Mouse (Mus musculus) neural tube, embryonic 14.5 days (tissue): ENCODE measurements around the gene Gm20388. TPM values are rescaled to one million over a fixed set of nuclear protein-coding genes. Genes with fewer than 3 reads are reported as not detected.

Experiments used
- ATAC-seq: fragments of 200-750 bp; cut with Nextera tagmentation; 2 replicates; pipeline ENCODE4 v1.8.0; 2017; ENCODE audit warnings: low read depth, mild to moderate bottlenecking, moderate TSS enrichment, moderate library complexity
- H3K27ac ChIP-seq: fragments of 300-500 bp; sonication (generic); 2 replicates; pipeline ENCODE4 v1.5.1; 2014; ENCODE audit warnings: low read depth, mild to moderate bottlenecking, control low read depth, low read length, moderate library complexity, mixed read lengths
- H3K27me3 ChIP-seq: fragments of 300-500 bp; sonication (generic); 2 replicates; pipeline ENCODE4 v1.6.1; 2014; ENCODE audit warnings: low read length; ENCODE audit not compliant: control insufficient read depth, insufficient read depth
- H3K36me3 ChIP-seq: fragments of 300-500 bp; sonication (generic); 2 replicates; pipeline ENCODE4 v1.6.1; 2014; ENCODE audit warnings: low read length, mixed read lengths; ENCODE audit not compliant: control insufficient read depth, insufficient read depth
- H3K4me1 ChIP-seq: fragments of 300-500 bp; sonication (generic); 2 replicates; pipeline ENCODE4 v1.6.1; 2014; ENCODE audit warnings: low read length; ENCODE audit not compliant: control insufficient read depth, insufficient read depth
- H3K4me2 ChIP-seq: fragments of 300-500 bp; sonication (generic); 2 replicates; pipeline ENCODE4 v1.6.1; 2014; ENCODE audit warnings: mild to moderate bottlenecking, low read depth, low read length, control low read depth
- H3K4me3 ChIP-seq: fragments of 300-500 bp; sonication (generic); 2 replicates; pipeline ENCODE4 v1.5.1; 2014; ENCODE audit warnings: low read depth, low read length, control low read depth, mixed read lengths
- H3K9ac ChIP-seq: fragments of 300-500 bp; sonication (generic); replicated peaks from 2 replicates; pipeline ENCODE4 v1.6.1; 2014; ENCODE audit warnings: low read depth, mild to moderate bottlenecking, control low read depth, low read length, mixed read lengths
- H3K9me3 ChIP-seq: fragments of 300-500 bp; sonication (generic); 2 replicates; pipeline ENCODE4 v1.6.1; 2016; ENCODE audit warnings: low read length; ENCODE audit not compliant: control insufficient read depth
- WGBS: fragments of 180-500 bp; shearing (Covaris S2); extraction: QIAGEN DNeasy Blood & Tissue Kit; methylation state at CpG from one replicate; pipeline ENCODE4 v1.1.7; 2014; 5-methylcytosine and 5-hydroxymethylcytosine counted together
- polyA plus RNA-seq: library from polyadenylated mRNA; unstranded; fragments of >200 nt; fragmentation: Nextera tagmentation; extraction: Ambion mirVana; gene quantifications from 2 replicates; pipeline ENCODE4 v1.2.1, GENCODE M21; 2014

Gm20388 gene
- polyA plus RNA-seq, 1 experiment from 2014 or later = 10.3 TPM

DNA sequence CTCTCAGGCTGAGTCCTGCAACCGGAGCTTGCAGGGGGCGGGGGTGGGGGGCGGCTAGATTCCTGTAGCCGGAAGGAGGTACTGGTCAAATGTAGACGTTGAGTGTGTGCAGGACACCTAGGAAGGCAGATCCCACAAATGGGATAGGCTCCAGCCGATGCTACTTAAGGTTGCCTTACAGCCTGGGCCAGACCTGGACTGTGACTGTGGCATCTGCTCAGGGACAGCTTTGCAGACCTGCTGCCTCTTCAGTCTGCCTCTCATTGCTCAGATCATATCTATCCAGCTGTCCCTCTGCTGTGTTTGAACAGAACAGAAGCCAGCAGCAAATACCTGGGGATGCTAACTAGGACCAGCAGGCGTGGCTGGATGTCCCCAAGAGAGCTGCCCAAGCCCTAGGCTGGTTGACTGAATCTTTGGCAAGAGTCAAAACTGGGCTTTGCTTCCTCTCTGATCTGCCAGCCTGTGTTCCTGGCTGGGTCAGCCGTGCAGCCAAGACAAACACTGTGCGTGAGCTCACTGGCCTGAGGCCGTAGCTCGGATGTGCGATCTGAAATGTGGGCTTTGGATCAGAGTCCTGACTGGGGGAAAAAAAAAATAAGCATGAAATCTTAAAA is 3850.7 kb downstream of the Gm20388 start:
- Histone ChIP-seq H3K9ac (no peak overlapping the region), H3K9me3 (no peaks in the 10 kb centered on the region), H3K4me3 (no peak overlapping the region), H3K27me3 (no peaks in the 10 kb centered on the region), H3K4me2 (no peak overlapping the region), H3K27ac (no peak overlapping the region), H3K4me1 (peaks cover 13% of the 10 kb centered on the region; the same call in 1 of the 2 replicates), H3K36me3 (no peaks in the 10 kb centered on the region)
- 41% methylated on average over 12 of the region's 12 CpGs for WGBS
- no peak for ATAC-seq

GRCm38 (mm10) chr8:123761883-123762270 is 3851.2 kb downstream of the Gm20388 start:
- H3K4me1 ChIP-seq = peaks cover 13% of the 10 kb centered on the region; the same call in 1 of the 2 replicates
- WGBS = 17% methylated on average over 4 of the region's 4 CpGs

GRCm38 (mm10) chr8:123763355-123763754 is 3852.7 kb downstream of the Gm20388 start:
- no peaks in the 10 kb centered on the region for H3K27me3 ChIP-seq
- WGBS = 44% methylated on average over 7 of the region's 7 CpGs
- no peak overlapping the region for H3K4me2 ChIP-seq
- 0 out of 2 replicates have a peak overlapping the region, but pooled peaks have one; percentile 22 for H3K27ac ChIP-seq
- no peak for ATAC-seq
- peaks cover 13% of the 10 kb centered on the region; the same call in 1 of the 2 replicates for H3K4me1 ChIP-seq
- no peaks in the 10 kb centered on the region for H3K9me3 ChIP-seq
- no peaks in the 10 kb centered on the region for H3K36me3 ChIP-seq
- H3K9ac ChIP-seq = no peak overlapping the region
- no peak overlapping the region for H3K4me3 ChIP-seq

More at GRCm38 (mm10) chr8:123761883-123762270, 3851.2 kb downstream of the Gm20388 start:
- no peak for ATAC-seq
- Histone ChIP-seq H3K27ac (no peak overlapping the region), H3K36me3 (no peaks in the 10 kb centered on the region), H3K9me3 (no peaks in the 10 kb centered on the region), H3K4me3 (no peak overlapping the region), H3K9ac (no peak overlapping the region), H3K27me3 (no peaks in the 10 kb centered on the region), H3K4me2 (no peak overlapping the region)

GRCm38 (mm10) chr8:123764671-123765070 is 3854.0 kb downstream of the Gm20388 start:
- H3K36me3 ChIP-seq = no peaks in the 10 kb centered on the region
- WGBS = 37% methylated on average over 4 of the region's 4 CpGs
- no peaks in the 10 kb centered on the region for H3K9me3 ChIP-seq
- no peak overlapping the region for H3K9ac ChIP-seq
- no peak overlapping the region for H3K4me3 ChIP-seq
- H3K4me1 ChIP-seq = peaks cover 13% of the 10 kb centered on the region; the same call in 1 of the 2 replicates
- no peak overlapping the region for H3K4me2 ChIP-seq
- no peak overlapping the region for H3K27ac ChIP-seq
- H3K27me3 ChIP-seq = no peaks in the 10 kb centered on the region
- ATAC-seq = no peak

- no peak for ATAC-seq
- no peak overlapping the region for H3K4me3 ChIP-seq
- H3K9ac ChIP-seq = no peak overlapping the region
- no peaks in the 10 kb centered on the region for H3K9me3 ChIP-seq
- H3K27ac ChIP-seq = no peak overlapping the region
- WGBS = 85% methylated on average over 4 of the region's 4 CpGs
- H3K4me1 ChIP-seq = peaks cover 8% of the 10 kb centered on the region; the same call in 1 of the 2 replicates
- no peaks in the 10 kb centered on the region for H3K36me3 ChIP-seq
- no peaks in the 10 kb centered on the region for H3K27me3 ChIP-seq
- no peak overlapping the region for H3K4me2 ChIP-seq
These were observed 3855.9 kb downstream of the Gm20388 start for GRCm38 (mm10) chr8:123766516-123766915.

- Histone ChIP-seq H3K4me2 (no peak overlapping the region), H3K36me3 (no peaks in the 10 kb centered on the region), H3K9me3 (no peaks in the 10 kb centered on the region), H3K27me3 (no peaks in the 10 kb centered on the region), H3K4me1 (0 out of 2 replicates have a peak, but pooled peaks cover 4% of the 10 kb centered on the region), H3K9ac (no peak overlapping the region), H3K4me3 (no peak overlapping the region), H3K27ac (no peak overlapping the region)
- no peak for ATAC-seq
- WGBS = 84% methylated on average over 8 of the region's 8 CpGs
These were observed 3857.2 kb downstream of the Gm20388 start for GRCm38 (mm10) chr8:123767874-123768273.

GRCm38 (mm10) chr8:123768492-123769356 is 3858.1 kb downstream of the Gm20388 start:
- WGBS = 65% methylated on average over 16 of the region's 16 CpGs
- Histone ChIP-seq H3K36me3 (no peaks in the 10 kb centered on the region), H3K9me3 (no peaks in the 10 kb centered on the region), H3K9ac (no peak overlapping the region), H3K27me3 (no peaks in the 10 kb centered on the region), H3K4me1 (no peaks in the 10 kb centered on the region), H3K4me2 (no peak overlapping the region), H3K27ac (no peak overlapping the region), H3K4me3 (no peak overlapping the region)
- no peak for ATAC-seq

DNA sequence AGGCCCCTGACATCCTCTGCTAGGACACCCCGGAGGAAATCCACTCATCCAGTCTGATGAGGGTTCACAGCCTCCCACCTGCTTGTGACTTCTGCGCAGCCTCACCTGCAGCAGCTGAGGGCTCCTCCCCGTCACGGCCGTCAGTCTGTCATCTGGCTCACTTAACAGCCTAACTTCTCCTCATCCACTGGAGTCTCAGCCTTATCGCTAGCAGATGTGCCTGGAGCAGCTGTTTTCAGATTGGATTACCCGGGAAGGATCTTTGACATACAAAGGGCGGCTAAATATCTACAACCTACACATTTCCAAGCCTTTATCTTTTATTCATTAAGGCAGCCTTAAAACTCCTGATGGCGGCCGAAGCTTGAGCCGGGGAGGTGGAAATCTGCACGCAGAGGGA is 3862.8 kb downstream of the Gm20388 start:
- Histone ChIP-seq H3K9ac (no peak overlapping the region), H3K4me1 (no peaks in the 10 kb centered on the region), H3K27ac (no peak overlapping the region), H3K36me3 (no peaks in the 10 kb centered on the region), H3K4me3 (no peak overlapping the region), H3K4me2 (no peak overlapping the region), H3K9me3 (no peaks in the 10 kb centered on the region), H3K27me3 (no peaks in the 10 kb centered on the region)
- no peak for ATAC-seq
- 67% methylated on average over 12 of the region's 12 CpGs for WGBS

DNA sequence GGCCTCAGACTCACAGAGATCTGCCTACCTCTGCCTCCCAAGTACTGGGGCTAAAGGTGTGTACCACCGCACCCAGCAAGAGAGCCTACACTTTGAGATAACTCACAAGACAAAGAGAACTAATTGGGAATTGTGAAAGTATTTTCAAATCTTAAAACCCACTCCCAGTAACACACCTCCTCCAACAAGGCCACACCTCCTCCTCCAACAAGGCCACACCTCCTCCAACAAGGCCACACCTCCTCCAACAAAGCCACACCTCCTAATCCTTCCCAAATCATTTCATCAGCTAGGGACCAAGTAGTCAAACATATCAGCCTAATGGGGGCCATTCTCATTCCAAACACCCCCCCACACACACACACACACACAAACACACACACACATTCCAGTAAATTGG is 3863.8 kb downstream of the Gm20388 start:
- H3K4me3 ChIP-seq = no peak overlapping the region
- H3K9me3 ChIP-seq = no peaks in the 10 kb centered on the region
- H3K27ac ChIP-seq = no peak overlapping the region
- H3K4me2 ChIP-seq = no peak overlapping the region
- no peak for ATAC-seq
- no peaks in the 10 kb centered on the region for H3K4me1 ChIP-seq
- no peaks in the 10 kb centered on the region for H3K36me3 ChIP-seq
- 94% methylated on average over 1 of the region's 1 CpGs for WGBS
- no peak overlapping the region for H3K9ac ChIP-seq
- no peaks in the 10 kb centered on the region for H3K27me3 ChIP-seq
